ENCODE assay signal across 12 mouse cellular contexts in genomic region chr6:52245757-52246142, GRCm38 (mm10). TPM values are rescaled to one million over a fixed set of nuclear protein-coding genes. Genes with fewer than 3 reads are reported as not detected.
DNase-seq lines count a peak whose midpoint lies in the region; ATAC-seq and TF ChIP-seq lines count a peak whose summit lies in the region.
"Had no signal": no experiment of that assay in that cellular context is flagged by ENCODE, and none has a peak within 500 bp of the region (broad histone marks: within the 10 kb centered on the region; RNA-seq: fewer than 3 reads in every experiment).

Gene Hoxa11, minus strand, starts transcription at chr6:52245810.

- peak; percentile 46 for DNase-seq in kidney, adult 9 months
- no peak for DNase-seq in kidney, adult 11 months
- no peak for DNase-seq in ES-E14 (ENCODE audit: low read depth, low spot score)
- DNase-seq in ovary, postnatal 14 days (ENCODE audit: low spot score) = no peak
- no peak for DNase-seq in right cerebral cortex, postnatal 14 days
- DNase-seq in embryo, embryonic 10 days (ENCODE audit: low spot score) = no peak
- DNase-seq: heart, postnatal 14 days had no signal

- no peaks in the 10 kb centered on the region for H3K36me3 ChIP-seq in ES-E14 (ENCODE audit: control insufficient read depth, insufficient read depth, low read length, poor library complexity, severe bottlenecking)
- H3K36me3 ChIP-seq in intestine, embryonic 15.5 days = no peaks in the 10 kb centered on the region
- H3K36me3 ChIP-seq in myocyte (ENCODE audit: control insufficient read depth, insufficient read depth) = no peaks in the 10 kb centered on the region
- H3K36me3 ChIP-seq: embryonic facial prominence, embryonic 12.5 days had no signal

- peak; percentile 51; the same call in 1 of the 2 replicates for ATAC-seq in intestine, embryonic 15.5 days
- ATAC-seq: midbrain, embryonic 16.5 days had no signal

- H3K79me2 ChIP-seq in myocyte (ENCODE audit: control insufficient read depth, insufficient read depth) = peaks cover 42% of the 10 kb centered on the region

- H3K4me2 ChIP-seq in intestine, embryonic 15.5 days (replicated peaks) = peak within 1 kb of the TSS; percentile 43
- H3K4me2 ChIP-seq in myocyte (ENCODE audit: low read depth) = peak within 1 kb of the TSS; percentile 90
- H3K4me2 ChIP-seq: embryonic facial prominence, embryonic 12.5 days had no signal

- in situ Hi-C loops in ES-E14 (cut with MboI; ENCODE audit: low sequenced_read_pairs in 2 of 2, unreplicated experiment in 2 of 2) = no loop called here

- no peak for TF ChIP-seq POLR2A in myocyte (IDR thresholded peaks at IDR 0.05; ENCODE audit: insufficient read length, low read depth)

- H3K27ac ChIP-seq in ES-E14 (ENCODE audit: insufficient read depth, low read depth, low read length, poor library complexity, severe bottlenecking) = no peak within 1 kb of the TSS
- H3K27ac ChIP-seq in intestine, embryonic 15.5 days = peak within 1 kb of the TSS; percentile 60; the same call in 1 of the 2 replicates
- H3K27ac ChIP-seq: embryonic facial prominence, embryonic 12.5 days had no signal

- H3K4me3 ChIP-seq in ES-E14 (ENCODE audit: insufficient read depth in 1 of 2, low read depth in 1 of 2, low read length in 2 of 2, poor library complexity in 1 of 2, severe bottlenecking in 1 of 2) (no peak within 1 kb of the TSS; a peak in 1 of 4 replicates), myocyte (peak within 1 kb of the TSS; percentile 90)
- peak within 1 kb of the TSS; percentile 28 for H3K4me3 ChIP-seq in intestine, embryonic 15.5 days (replicated peaks)
- H3K4me3 ChIP-seq: embryonic facial prominence, embryonic 12.5 days had no signal

- peaks cover 0 to 3% of the 10 kb centered on the region in 2 experiments; a peak in 2 of 4 replicates for H3K4me1 ChIP-seq in ES-E14 (ENCODE audit: control insufficient read depth in 2 of 2, insufficient read depth in 2 of 2, low read length in 2 of 2, poor library complexity in 1 of 2)
- peaks cover 18% of the 10 kb centered on the region; the same call in 1 of the 2 replicates for H3K4me1 ChIP-seq in intestine, embryonic 15.5 days (replicated peaks)

- H3ac ChIP-seq in myocyte (ENCODE audit: control insufficient read depth, insufficient read length) = peak within 1 kb of the TSS; percentile 73

- WGBS in intestine, embryonic 15.5 days = under 1% methylated on average over 20 of the region's 20 CpGs

- no peaks in the 10 kb centered on the region for H3K9me3 ChIP-seq in ES-E14 (ENCODE audit: control insufficient read depth, insufficient read depth, low read depth, low read length)
- no peaks in the 10 kb centered on the region for H3K9me3 ChIP-seq in intestine, embryonic 15.5 days
- H3K9me3 ChIP-seq: embryonic facial prominence, embryonic 12.5 days had no signal

- no peak within 1 kb of the TSS for H3K9ac ChIP-seq in ES-E14 (ENCODE audit: insufficient read depth, low read depth, low read length, poor library complexity, severe bottlenecking)
- H3K9ac ChIP-seq in intestine, embryonic 15.5 days = peak within 1 kb of the TSS; percentile 36
- H3K9ac ChIP-seq: embryonic facial prominence, embryonic 12.5 days had no signal

- peaks cover 93% of the 10 kb centered on the region for H3K27me3 ChIP-seq in intestine, embryonic 15.5 days (replicated peaks)
- no peaks in the 10 kb centered on the region for H3K27me3 ChIP-seq in myocyte (ENCODE audit: control insufficient read depth, insufficient read depth, insufficient read length)

TF ChIP-seq in ES-E14, 5 proteins besides CTCF, POLR2A, EP300 and RAD21:
- TF ChIP-seq ZNF384 (IDR thresholded peaks at IDR 0.05; ENCODE audit: low read depth, low read length) (peak; percentile 62; the same call in 1 of the 2 replicates), MAFK (IDR thresholded peaks at IDR 0.05; ENCODE audit: insufficient read depth, low read depth, low read length) (no peak), ZC3H11A (IDR thresholded peaks at IDR 0.05; ENCODE audit: borderline replicate concordance, low read depth, low read length) (no peak), HCFC1 (IDR thresholded peaks at IDR 0.05; ENCODE audit: borderline replicate concordance, insufficient read depth, low read length) (no peak)

TF ChIP-seq in myocyte, 11 proteins besides CTCF, POLR2A, EP300 and RAD21:
- TF ChIP-seq USF1 (IDR thresholded peaks at IDR 0.05; ENCODE audit: low read depth) = peak; percentile 93
- no peak for TF ChIP-seq MYOD1 (IDR thresholded peaks at IDR 0.05; ENCODE audit: control insufficient read depth in 1 of 3, insufficient read length in 2 of 3, low read depth in 2 of 3)
- peak; percentile 45 for TF ChIP-seq POLR2AphosphoS2 (IDR thresholded peaks at IDR 0.05; ENCODE audit: insufficient read length, low read depth)
- peak; percentile 68; the same call in 1 of the 2 replicates for TF ChIP-seq CEBPB (IDR thresholded peaks at IDR 0.05; ENCODE audit: insufficient read depth, poor library complexity, severe bottlenecking)
- TF ChIP-seq MYOG (IDR thresholded peaks at IDR 0.05; ENCODE audit: control insufficient read depth in 1 of 3, insufficient read depth in 1 of 3, insufficient read length in 2 of 3, low read depth in 2 of 3) = no peak
- TF ChIP-seq MAX (IDR thresholded peaks at IDR 0.05; ENCODE audit: low read depth) = no peak
- TF ChIP-seq TCF3 (IDR thresholded peaks at IDR 0.05; ENCODE audit: insufficient read length, low read depth) = no peak
TF ChIP-seq in myocyte: peak in this region for 3.

RNA-seq across cellular contexts. Expression of gene Hoxa11, which starts in this region (rescaled TPM):
- total RNA-seq in ES-E14 (2012; rRNA removed) = 0.31 TPM in 1 of 2 replicates, not detected in the other
- 2.0 and 3.3 TPM in 2 replicates for polyA plus RNA-seq in intestine, embryonic 15.5 days (2015; fragmentation: Nextera tagmentation; extraction: Ambion mirVana)
- polyA plus RNA-seq in myocyte (2012; fragmentation: generic; extraction: Trizol) = 10.9 TPM
- total RNA-seq: heart, postnatal 14 days; left cerebral cortex, postnatal 14 days had no signal
- polyA plus RNA-seq: midbrain, embryonic 16.5 days had no signal

Comparison
In these comparisons a context has a peak if more than half of its experiments do, and no peak if none do; other contexts are left out.
1. H3K4me3 ChIP-seq: peak in intestine, embryonic 15.5 days (single experiment) and myocyte (single experiment); none in ES-E14 (0 of 2).